Mouse (Mus musculus) intestine, postnatal 0 days (tissue): ENCODE measurements around the gene Fbxw4. TPM values are rescaled to one million over a fixed set of nuclear protein-coding genes. Genes with fewer than 3 reads are reported as not detected.

Experiments used
- ATAC-seq: fragments of 200-750 bp; cut with Nextera tagmentation; 2 replicates; pipeline ENCODE4 v1.8.0; 2017; ENCODE audit warnings: mild to moderate bottlenecking, moderate TSS enrichment, moderate library complexity
- H3K27ac ChIP-seq: fragments of 300-500 bp; sonication (generic); 2 replicates; pipeline ENCODE4 v1.5.1; 2014; ENCODE audit warnings: mild to moderate bottlenecking, low read depth, low read length, moderate library complexity
- H3K27me3 ChIP-seq: fragments of 300-500 bp; sonication (generic); replicated peaks from 2 replicates; pipeline ENCODE4 v1.6.1; 2014; ENCODE audit warnings: low read length, mixed read lengths; ENCODE audit not compliant: control insufficient read depth, insufficient read depth
- H3K36me3 ChIP-seq: fragments of 300-500 bp; sonication (generic); 2 replicates; pipeline ENCODE4 v1.6.1; 2014; ENCODE audit warnings: mild to moderate bottlenecking, moderate library complexity; ENCODE audit not compliant: control insufficient read depth, insufficient read depth
- H3K4me1 ChIP-seq: fragments of 300-500 bp; sonication (generic); replicated peaks from 2 replicates; pipeline ENCODE4 v1.6.1; 2014; ENCODE audit warnings: antibody characterized with exemption, low read length, mixed read lengths; ENCODE audit not compliant: control insufficient read depth, insufficient read depth
- H3K4me2 ChIP-seq: fragments of 300-500 bp; sonication (generic); replicated peaks from 2 replicates; pipeline ENCODE4 v1.6.1; 2014; ENCODE audit warnings: low read depth, mild to moderate bottlenecking, moderate library complexity
- H3K4me3 ChIP-seq: fragments of 300-500 bp; sonication (generic); 2 replicates; pipeline ENCODE4 v1.5.1; 2014; ENCODE audit warnings: low read depth, low read length
- H3K9ac ChIP-seq: fragments of 300-500 bp; sonication (generic); 2 replicates; pipeline ENCODE4 v1.6.1; 2014; ENCODE audit warnings: mild to moderate bottlenecking, low read depth, low read length
- H3K9me3 ChIP-seq: fragments of 300-500 bp; sonication (generic); 2 replicates; pipeline ENCODE4 v1.6.1; 2016; ENCODE audit warnings: mixed run types; ENCODE audit not compliant: control insufficient read depth
- CTCF ChIP-seq: sonication (generic); IDR thresholded peaks from 2 replicates; pipeline ENCODE4 v1.5.1; 2016; ENCODE audit warnings: low read depth, mild to moderate bottlenecking, control low read depth, antibody characterized with exemption, moderate library complexity
- WGBS: fragments of 180-500 bp; shearing (Covaris S2); extraction: QIAGEN DNeasy Blood & Tissue Kit; methylation state at CpG from one replicate; pipeline ENCODE4 v1.1.7; 2014; 5-methylcytosine and 5-hydroxymethylcytosine counted together
- polyA plus RNA-seq: library from polyadenylated mRNA; unstranded; fragments of >200 nt; fragmentation: Nextera tagmentation; extraction: Ambion mirVana; gene quantifications from 2 replicates; pipeline ENCODE4 v1.2.1, GENCODE M21; 2015

Fbxw4 gene
- polyA plus RNA-seq, 1 experiment from 2014 or later, result 2.6 TPM

- no peaks in the 10 kb centered on the region for H3K4me1 ChIP-seq
- TF ChIP-seq CTCF, result no peak
- no peaks in the 10 kb centered on the region for H3K9me3 ChIP-seq
Measured at GRCm38 (mm10) chr19:45691001-45691535, 31.0 kb upstream of the Fbxw4 start.

GRCm38 (mm10) chr19:45687001-45687400, 26.9 kb upstream of the Fbxw4 start:
- H3K9ac ChIP-seq, result no peak overlapping the region
- H3K4me3 ChIP-seq, result no peak overlapping the region
- H3K9me3 ChIP-seq, result no peaks in the 10 kb centered on the region
- peaks cover 3% of the 10 kb centered on the region; the same call in 1 of the 2 replicates for H3K27me3 ChIP-seq
- H3K4me1 ChIP-seq, result no peaks in the 10 kb centered on the region
- no peak overlapping the region for H3K4me2 ChIP-seq
- no peaks in the 10 kb centered on the region for H3K36me3 ChIP-seq
- TF ChIP-seq CTCF, result no peak
- H3K27ac ChIP-seq, result no peak overlapping the region
- 56% methylated on average over 4 of the region's 4 CpGs for WGBS
- ATAC-seq, result no peak

More at GRCm38 (mm10) chr19:45691001-45691535, 31.0 kb upstream of the Fbxw4 start:
- Histone ChIP-seq H3K4me3 (no peak overlapping the region), H3K27ac (no peak overlapping the region), H3K4me2 (no peak overlapping the region), H3K9ac (no peak overlapping the region), H3K36me3 (no peaks in the 10 kb centered on the region), H3K27me3 (no peaks in the 10 kb centered on the region)
- 59% methylated on average over 8 of the region's 8 CpGs for WGBS
- ATAC-seq, result no peak

GRCm38 (mm10) chr19:45683676-45684075, 23.6 kb upstream of the Fbxw4 start:
- no peak for TF ChIP-seq CTCF
- ATAC-seq, result no peak
- Histone ChIP-seq H3K27ac (no peak overlapping the region), H3K4me1 (no peaks in the 10 kb centered on the region), H3K9me3 (no peaks in the 10 kb centered on the region), H3K4me3 (no peak overlapping the region), H3K9ac (no peak overlapping the region), H3K4me2 (no peak overlapping the region), H3K36me3 (no peaks in the 10 kb centered on the region), H3K27me3 (peaks cover 3% of the 10 kb centered on the region; the same call in 1 of the 2 replicates)
- 61% methylated on average over 10 of the region's 10 CpGs for WGBS

- ATAC-seq, result no peak
- Histone ChIP-seq H3K27me3 (peaks cover 17% of the 10 kb centered on the region; the same call in 1 of the 2 replicates), H3K27ac (no peak overlapping the region), H3K9ac (no peak overlapping the region), H3K4me3 (no peak overlapping the region), H3K4me2 (no peak overlapping the region), H3K36me3 (no peaks in the 10 kb centered on the region), H3K9me3 (no peaks in the 10 kb centered on the region), H3K4me1 (peaks cover 3% of the 10 kb centered on the region; the same call in 1 of the 2 replicates)
- WGBS, result 31% methylated on average over 3 of the region's 3 CpGs
- no peak for TF ChIP-seq CTCF
Measured at GRCm38 (mm10) chr19:45680495-45681130, 20.5 kb upstream of the Fbxw4 start.

- H3K9me3 ChIP-seq, result no peaks in the 10 kb centered on the region
- H3K27me3 ChIP-seq, result peaks cover 25% of the 10 kb centered on the region
- no peak overlapping the region for H3K9ac ChIP-seq
- no peak for TF ChIP-seq CTCF
- peak overlapping the region; percentile 36; the same call in 1 of the 2 replicates for H3K4me3 ChIP-seq
- peak overlapping the region; percentile 63 for H3K4me2 ChIP-seq
- no peaks in the 10 kb centered on the region for H3K36me3 ChIP-seq
- WGBS, result 11% methylated on average over 16 of the region's 16 CpGs
- peaks cover 3% of the 10 kb centered on the region; the same call in 1 of the 2 replicates for H3K4me1 ChIP-seq
- H3K27ac ChIP-seq, result no peak overlapping the region
- ATAC-seq, result no peak
Measured at GRCm38 (mm10) chr19:45676723-45677269, 16.7 kb upstream of the Fbxw4 start.

- Histone ChIP-seq H3K27me3 (peaks cover 25% of the 10 kb centered on the region), H3K27ac (no peak overlapping the region), H3K9me3 (no peaks in the 10 kb centered on the region), H3K36me3 (no peaks in the 10 kb centered on the region), H3K4me3 (peak overlapping the region; percentile 36), H3K4me1 (peaks cover 3% of the 10 kb centered on the region; the same call in 1 of the 2 replicates), H3K9ac (no peak overlapping the region), H3K4me2 (peak overlapping the region; percentile 63)
- TF ChIP-seq CTCF, result no peak
- WGBS, result 1% methylated on average over 38 of the region's 38 CpGs
- ATAC-seq, result no peak
Measured at GRCm38 (mm10) chr19:45675720-45676581, 15.8 kb upstream of the Fbxw4 start.
